Mouse (Mus musculus) adrenal gland, postnatal 14 days (tissue): ENCODE results near the gene Triml2. TPM values are rescaled to one million over a fixed set of nuclear protein-coding genes. Genes with fewer than 3 reads are reported as not detected.
A peak's percentile ranks its signal among the peaks of the same experiment; 100 is the strongest.

Experiments used
- DNase-seq: peaks from one replicate; pipeline ENCODE4 v3.0.0; 2021; ENCODE audit warnings: mixed read lengths
- long read RNA-seq, 2 experiments: library from polyadenylated mRNA; stranded (forward); transcript quantifications; one replicate each; pipeline ENCODE4 v2.0.0; 2021
- total RNA-seq: library from RNA; stranded (reverse); gene quantifications from 2 replicates; pipeline ENCODE4 v1.2.3, GENCODE M21; 2021

Triml2 gene
- not detected in 2 replicates for total RNA-seq
- long read RNA-seq, experiment 1, result 0 reads
- long read RNA-seq, experiment 2, result 0 reads

DNA sequence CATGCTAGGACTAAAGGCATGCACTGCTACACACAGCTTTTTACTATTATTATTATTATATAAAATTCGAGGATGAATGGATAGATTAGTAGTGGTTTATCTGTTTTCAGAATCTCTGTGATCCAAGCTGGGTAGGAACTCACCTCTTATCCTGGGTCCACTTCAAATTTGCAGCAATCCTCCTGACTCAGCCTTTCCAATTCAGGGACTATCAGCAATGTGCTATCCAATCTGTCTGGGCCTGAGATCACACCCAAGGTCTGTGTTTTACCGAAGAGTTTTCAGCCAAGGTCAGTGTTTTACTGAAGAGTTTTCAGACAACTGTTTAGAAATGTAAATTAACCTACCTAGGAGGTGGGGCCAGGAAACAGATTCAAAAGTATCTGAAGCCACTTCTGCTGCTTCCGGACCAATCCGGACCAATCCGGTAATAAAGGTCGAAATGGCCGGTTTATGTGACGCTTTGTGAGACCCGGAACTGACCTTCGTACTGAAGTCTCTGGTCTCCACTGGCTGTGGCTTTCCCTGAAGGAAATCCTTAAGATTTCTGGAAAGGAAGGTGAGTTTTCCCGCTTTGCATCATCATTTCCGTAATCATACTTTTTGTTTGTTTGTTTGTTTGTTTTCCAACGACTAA is at the start of gene Triml2:
Gene Triml2, plus strand, starts transcription at position 488 of the 637 bp plus-strand sequence.
- no peak for DNase-seq

DNA sequence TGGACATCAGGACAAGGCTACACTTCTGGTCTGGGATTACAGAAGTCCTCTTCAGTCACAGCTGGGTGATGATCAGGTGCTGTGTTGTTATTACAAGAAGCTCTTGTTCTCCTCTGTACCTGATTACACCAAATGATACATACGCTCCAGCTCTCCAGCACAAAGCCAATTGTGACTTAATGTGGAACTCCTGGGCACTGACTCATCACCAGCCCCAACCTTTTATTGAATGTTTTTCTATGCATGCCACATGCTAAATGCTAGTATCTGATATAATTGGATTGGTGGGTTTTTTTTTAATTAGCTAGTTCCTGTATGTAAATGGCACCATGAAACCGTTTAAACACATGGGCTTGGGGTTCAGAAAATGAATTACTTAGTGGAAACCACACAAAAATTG is 39.0 kb upstream of the Triml2 start, which contains the start of gene Triml1:
Gene Triml1, minus strand, starts transcription at position 101 of the 400 bp plus-strand sequence.
- no peak for DNase-seq

DNA sequence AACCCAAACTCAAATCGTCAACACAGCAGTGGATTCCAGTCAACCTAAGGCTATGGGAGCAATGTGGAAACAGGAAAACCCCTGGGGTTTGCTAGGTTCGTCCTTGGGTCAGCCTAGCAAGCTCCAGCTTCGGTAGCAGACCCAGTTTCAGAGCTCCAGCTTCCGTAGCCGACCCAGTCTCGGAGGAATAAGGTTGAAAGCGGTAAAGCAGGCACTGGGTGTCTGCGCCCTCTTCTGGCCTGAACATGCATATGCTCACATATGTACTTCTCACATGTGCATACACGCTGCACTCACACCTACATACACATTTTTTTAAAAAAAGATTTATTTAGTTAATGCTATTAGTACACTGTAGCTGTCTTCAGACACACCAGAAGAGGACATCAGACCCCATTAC is 31.0 kb upstream of the Triml2 start:
- no peak for DNase-seq

DNA sequence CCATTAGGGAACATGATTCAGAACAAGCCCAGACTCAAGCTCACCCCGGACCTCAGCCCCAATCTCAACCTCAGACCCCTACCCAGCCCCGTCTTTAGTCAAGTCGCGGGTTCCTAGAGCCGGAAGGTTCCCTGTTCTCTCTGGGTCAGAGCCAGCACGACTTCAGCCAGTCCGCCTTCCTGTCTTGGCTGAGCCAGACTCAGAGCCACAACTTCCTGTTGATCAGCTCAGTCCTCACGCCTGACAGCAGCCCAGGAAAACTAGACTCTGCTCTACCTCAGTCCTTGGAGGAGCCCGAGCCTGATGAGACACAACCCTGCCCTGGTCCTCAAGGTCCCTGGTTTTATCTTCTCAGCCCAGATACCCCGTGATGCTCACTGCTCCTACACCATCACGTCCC is 17.1 kb upstream of the Triml2 start:
- DNase-seq, result no peak

DNA sequence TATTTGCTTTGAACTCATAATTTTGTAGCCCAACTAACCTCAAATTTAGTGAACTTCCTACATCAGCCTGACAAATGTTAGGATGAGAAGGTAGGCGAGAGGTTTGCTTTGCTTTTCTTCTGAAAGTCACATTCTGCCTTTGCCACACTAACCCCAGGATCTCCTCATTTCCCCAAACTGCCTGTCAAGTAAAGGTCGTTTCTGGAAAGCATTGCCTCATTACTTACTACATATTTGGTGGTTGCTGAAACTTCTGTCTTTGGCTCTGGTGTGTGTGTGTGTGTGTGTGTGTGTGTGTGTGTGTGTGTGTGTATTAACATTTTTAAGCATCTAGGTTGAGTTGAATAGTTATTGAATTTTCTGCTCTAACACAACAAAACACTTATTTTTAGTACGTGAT is 15.9 kb upstream of the Triml2 start:
- no peak for DNase-seq

DNA sequence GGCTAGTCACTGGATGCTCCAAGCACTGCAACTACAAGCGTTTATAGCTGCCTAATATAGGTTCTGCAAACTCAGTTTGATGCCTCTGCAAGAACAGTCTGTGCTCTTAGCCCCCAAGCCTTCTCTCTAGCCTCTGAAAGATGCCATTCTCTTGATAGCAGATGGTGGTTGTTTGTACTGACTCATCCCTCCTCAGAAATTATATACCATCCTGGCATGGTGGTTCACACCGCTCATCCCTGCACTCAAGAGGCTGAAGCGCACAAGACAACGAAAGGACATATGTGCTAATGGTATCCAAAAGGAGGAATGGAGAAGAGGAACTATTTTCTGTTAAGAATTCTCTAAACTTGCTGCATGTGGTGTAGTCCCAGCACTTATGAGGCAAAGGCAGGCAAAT is 12.3 kb upstream of the Triml2 start:
- no peak for DNase-seq

DNA sequence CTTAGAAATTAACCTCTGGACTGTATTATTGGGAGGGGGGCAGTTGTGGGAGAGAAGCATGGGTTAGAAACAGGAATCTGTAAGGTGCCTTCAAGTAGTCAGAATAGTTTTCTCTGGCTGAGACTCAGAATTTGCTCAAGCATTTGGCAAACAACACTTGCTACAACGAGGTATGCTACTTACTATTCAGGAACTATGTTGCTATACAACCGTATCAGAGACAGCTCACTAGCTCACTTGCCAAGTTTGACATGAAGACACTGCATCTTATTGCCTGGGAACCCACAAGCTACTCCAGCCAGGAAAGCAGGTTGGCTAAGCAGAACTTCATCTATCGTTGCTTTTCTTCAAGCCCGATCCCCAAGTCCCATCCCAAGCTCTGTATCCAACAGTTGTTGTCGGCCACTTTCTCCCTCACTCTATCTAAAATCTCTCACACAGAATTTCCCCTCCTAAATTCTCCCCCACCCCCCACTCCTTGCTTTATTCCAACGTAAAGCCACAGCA is 11.0 kb upstream of the Triml2 start:
- no peak for DNase-seq

DNA sequence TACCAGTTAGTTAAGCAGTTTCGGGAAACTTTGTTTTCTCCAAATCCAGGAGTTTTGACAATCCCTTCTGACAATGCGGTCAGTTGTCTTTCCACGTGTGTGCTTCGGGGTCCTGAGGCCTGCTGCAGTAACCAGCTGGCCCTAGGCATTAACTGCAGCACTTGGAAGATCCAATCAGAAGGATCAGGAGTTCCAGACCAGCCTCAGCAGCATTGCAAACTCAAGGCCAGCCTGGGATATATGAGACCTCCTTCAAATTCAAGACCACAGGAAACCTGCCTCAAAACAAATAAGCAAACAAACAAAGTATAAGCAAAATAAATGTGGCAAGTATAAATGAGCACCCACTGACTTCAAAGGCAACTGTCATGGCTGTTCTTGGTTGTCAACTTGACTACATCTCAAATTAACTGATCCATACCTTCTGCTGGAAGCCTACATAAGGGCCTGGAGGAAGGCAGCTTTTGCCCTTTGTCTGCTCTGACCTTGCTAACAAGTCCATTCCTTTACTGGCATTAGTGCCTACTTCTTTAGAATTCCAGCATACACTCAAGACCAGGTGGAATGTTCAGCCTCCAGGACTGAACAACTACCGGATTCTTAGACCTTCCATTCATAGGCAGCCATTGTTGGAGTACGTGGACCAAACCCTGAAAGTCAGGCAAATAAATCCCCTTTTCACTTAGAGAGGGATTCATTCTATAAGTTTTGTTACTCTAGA is 3.4 kb upstream of the Triml2 start:
- no peak for DNase-seq

DNA sequence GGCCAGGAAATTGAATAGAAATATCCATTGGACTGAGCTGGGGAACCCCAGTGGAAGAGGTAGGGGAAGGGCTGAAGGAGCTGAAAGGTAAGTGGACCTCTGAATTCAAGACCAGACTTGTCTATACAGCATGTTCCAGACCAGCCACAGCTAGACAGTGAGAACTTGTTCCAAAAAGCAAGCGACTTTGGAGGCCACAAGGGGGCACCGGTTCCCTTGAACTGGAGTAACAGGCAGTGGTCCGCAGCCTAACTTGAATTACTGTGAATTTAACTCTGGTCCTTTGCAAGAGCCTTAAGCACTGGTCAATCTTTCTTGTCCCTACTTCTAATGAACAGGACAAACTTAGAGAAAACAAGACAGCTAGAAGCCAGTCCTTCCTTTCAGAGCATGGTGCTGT is 2.1 kb upstream of the Triml2 start:
- DNase-seq, result peak; percentile 5

DNA sequence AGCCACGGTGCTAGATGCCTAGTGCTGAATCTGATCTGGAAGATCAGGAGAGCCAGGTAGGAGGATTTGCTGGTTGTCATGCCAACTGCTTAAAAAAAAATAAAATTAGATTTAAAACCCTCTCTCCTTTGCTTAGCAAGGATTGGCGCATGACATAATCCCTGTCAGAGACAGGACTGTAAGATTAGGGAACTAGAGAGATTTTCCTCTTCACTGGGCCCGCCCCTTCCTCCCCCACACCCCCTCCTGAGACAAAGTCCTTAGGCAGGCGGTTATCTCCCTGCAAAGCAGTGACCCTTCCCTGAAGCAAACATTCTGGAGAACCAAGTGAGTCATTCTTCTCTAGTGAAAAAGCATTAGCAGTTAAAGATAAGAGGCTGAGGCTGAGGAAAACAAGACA is 1.2 kb upstream of the Triml2 start:
- DNase-seq, result no peak

DNA sequence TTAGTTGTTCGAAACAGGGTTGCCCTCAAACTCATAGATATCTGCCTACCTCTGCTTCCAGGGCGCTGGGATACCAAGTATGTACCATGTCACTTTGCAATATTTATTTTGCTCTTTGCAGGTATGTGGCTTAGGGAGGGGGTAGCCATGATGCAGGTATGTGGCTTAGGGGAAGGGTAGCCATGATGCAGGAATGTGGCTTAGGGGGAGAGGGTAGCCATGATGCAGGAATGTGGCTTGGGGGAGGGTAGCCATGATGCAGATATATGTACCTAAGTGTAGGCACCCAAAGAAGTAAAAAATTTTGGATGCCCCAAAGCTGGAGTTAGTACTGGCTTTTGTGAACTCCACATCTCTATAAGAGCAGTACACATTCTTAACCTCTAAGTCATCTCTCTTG is 1.9 kb downstream of the Triml2 start:
- no peak for DNase-seq

DNA sequence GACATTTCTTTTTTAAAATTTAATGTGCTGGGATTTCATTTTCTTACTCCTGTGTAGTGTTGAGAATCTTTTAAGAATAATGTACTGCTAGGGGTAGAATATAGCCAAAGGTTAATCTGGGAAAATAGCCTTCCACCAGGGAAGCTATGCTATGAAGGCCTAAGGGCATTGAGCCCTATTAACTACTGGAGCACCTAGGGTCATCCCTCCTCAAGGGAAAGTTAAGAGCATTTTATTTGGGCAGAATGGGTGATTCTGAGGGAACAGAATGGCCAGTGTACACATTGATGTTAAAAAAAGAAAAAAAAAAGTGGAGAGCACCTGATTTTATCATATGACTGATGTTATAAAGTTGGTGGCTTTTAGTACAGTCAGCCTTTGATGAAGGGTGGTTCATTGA is 35.2 kb downstream of the Triml2 start:
- DNase-seq, result no peak

DNA sequence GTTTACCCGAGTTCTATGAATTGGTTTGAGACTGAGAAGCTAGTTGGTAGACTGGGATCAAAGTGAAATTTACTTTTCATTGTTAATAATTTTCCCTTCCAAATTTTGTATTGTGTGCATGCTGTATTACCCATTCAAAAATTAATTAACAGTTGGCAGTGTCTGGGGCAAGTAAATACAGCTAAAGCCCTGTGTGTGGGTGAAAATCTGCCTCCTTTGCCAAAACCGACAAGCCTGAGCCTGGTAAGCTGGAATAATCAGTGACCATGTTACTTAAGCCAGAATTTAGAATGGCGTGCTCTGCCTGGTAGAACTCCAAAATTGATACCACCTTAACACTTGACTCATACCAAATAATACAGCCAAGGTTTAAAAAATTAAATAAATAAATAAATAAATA is 63.0 kb downstream of the Triml2 start:
- DNase-seq, result no peak

Other genes starting within 250 kb of the Triml2 start
- gene Triml1, start 39.1 kb upstream of the Triml2 start, total RNA-seq, result not detected in 2 replicates
- not detected in 2 replicates for gene Zfp42, start 126.4 kb downstream of the Triml2 start, total RNA-seq